Comparison of ENCODE assay signal across 8 mouse cellular contexts in genomic region chr11:76363178-76363577, GRCm38 (mm10). TPM values are rescaled to one million over a fixed set of nuclear protein-coding genes. Genes with fewer than 3 reads are reported as not detected.
DNase-seq lines count a peak whose midpoint lies in the region; ATAC-seq and TF ChIP-seq lines count a peak whose summit lies in the region.
"Had no signal": no experiment of that assay in that cellular context is flagged by ENCODE, and none has a peak within 500 bp of the region (broad histone marks: within the 10 kb centered on the region; RNA-seq: fewer than 3 reads in every experiment).

No protein-coding gene starts in this region.

- DNase-seq in kidney, postnatal 0 days (ENCODE audit: low spot score): peak; percentile 52
- DNase-seq in kidney, adult 18-20 months: no peak
- peak; percentile 80 for DNase-seq in embryo, embryonic 10 days (ENCODE audit: low spot score)
- DNase-seq in layer of hippocampus, adult 9-11 months: no peak
- no peak for DNase-seq in thymus, postnatal 4 days

- peak overlapping the region; percentile 26 for H3K27ac ChIP-seq in kidney, postnatal 0 days
- peak overlapping the region; percentile 75; the same call in 1 of the 2 replicates for H3K27ac ChIP-seq in hindbrain, embryonic 13.5 days
- peak overlapping the region; percentile 73 for H3K27ac ChIP-seq in neural tube, embryonic 13.5 days (replicated peaks)

- H3K4me1 ChIP-seq in kidney, postnatal 0 days (replicated peaks; ENCODE audit: insufficient read depth, low read length): peaks cover 13% of the 10 kb centered on the region
- peaks cover 52% of the 10 kb centered on the region for H3K4me1 ChIP-seq in hindbrain, embryonic 13.5 days (replicated peaks)
- H3K4me1 ChIP-seq in neural tube, embryonic 13.5 days (replicated peaks): peaks cover 61% of the 10 kb centered on the region

- H3K9ac ChIP-seq in kidney, postnatal 0 days (ENCODE audit: low read depth, low read length): no peak overlapping the region
- H3K9ac ChIP-seq in hindbrain, embryonic 13.5 days: peak overlapping the region; percentile 58; the same call in 1 of the 2 replicates
- H3K9ac ChIP-seq in neural tube, embryonic 13.5 days: peak overlapping the region; percentile 38

- 15% methylated on average over 6 of the region's 6 CpGs for WGBS in kidney, postnatal 0 days
- WGBS in hindbrain, embryonic 13.5 days: 11% methylated on average over 6 of the region's 6 CpGs
- 6% methylated on average over 6 of the region's 6 CpGs for WGBS in neural tube, embryonic 13.5 days

- no peak overlapping the region for H3K4me3 ChIP-seq in kidney, postnatal 0 days (replicated peaks; ENCODE audit: low read depth, low read length)
- H3K4me3 ChIP-seq in hindbrain, embryonic 13.5 days: no peak overlapping the region
- H3K4me3 ChIP-seq in neural tube, embryonic 13.5 days: no peak overlapping the region
- H3K4me3 ChIP-seq: megakaryocyte, embryonic 14.5 days had no signal

- no peaks in the 10 kb centered on the region for H3K27me3 ChIP-seq in kidney, postnatal 0 days (ENCODE audit: insufficient read depth, low read length)
- H3K27me3 ChIP-seq in hindbrain, embryonic 13.5 days: no peaks in the 10 kb centered on the region
- no peaks in the 10 kb centered on the region for H3K27me3 ChIP-seq in neural tube, embryonic 13.5 days
- H3K27me3 ChIP-seq: megakaryocyte, embryonic 14.5 days had no signal

- no peaks in the 10 kb centered on the region for H3K9me3 ChIP-seq in kidney, postnatal 0 days (replicated peaks; ENCODE audit: low read length)
- H3K9me3 ChIP-seq in hindbrain, embryonic 13.5 days: no peaks in the 10 kb centered on the region
- no peaks in the 10 kb centered on the region for H3K9me3 ChIP-seq in neural tube, embryonic 13.5 days
- H3K9me3 ChIP-seq: megakaryocyte, embryonic 14.5 days had no signal

- ATAC-seq in kidney, postnatal 0 days (replicated peaks; ENCODE audit: low FRiP score, low read depth): 0 out of 2 replicates have a peak, but pooled peaks have one; percentile 40
- peak; percentile 43; the same call in 1 of the 2 replicates for ATAC-seq in hindbrain, embryonic 13.5 days (ENCODE audit: low FRiP score)
- ATAC-seq in neural tube, embryonic 13.5 days (ENCODE audit: low read depth): peak; percentile 78

- H3K4me2 ChIP-seq in kidney, postnatal 0 days (ENCODE audit: low read length): no peak overlapping the region
- peak overlapping the region; percentile 8; the same call in 1 of the 2 replicates for H3K4me2 ChIP-seq in hindbrain, embryonic 13.5 days
- H3K4me2 ChIP-seq in neural tube, embryonic 13.5 days: peak overlapping the region; percentile 11; the same call in 1 of the 2 replicates

- no peak for TF ChIP-seq CTCF in kidney, postnatal 0 days (IDR thresholded peaks at IDR 0.05; ENCODE audit: low read depth)

- H3K36me3 ChIP-seq in kidney, postnatal 0 days (ENCODE audit: insufficient read depth, low read length): no peaks in the 10 kb centered on the region
- 0 out of 2 replicates have a peak, but pooled peaks cover 4% of the 10 kb centered on the region for H3K36me3 ChIP-seq in hindbrain, embryonic 13.5 days
- H3K36me3 ChIP-seq in neural tube, embryonic 13.5 days: no peaks in the 10 kb centered on the region

RNA-seq across cellular contexts. Expression of gene Nxn, which starts 35.8 kb away (rescaled TPM):
- 23.7 and 26.0 TPM in 2 replicates for polyA plus RNA-seq in kidney, postnatal 0 days (2015; fragmentation: Nextera tagmentation; extraction: Ambion mirVana)
- 30.4 and 35.6 TPM in 2 replicates for polyA plus RNA-seq in hindbrain, embryonic 13.5 days (2015; fragmentation: Nextera tagmentation; extraction: Ambion mirVana)
- polyA plus RNA-seq in neural tube, embryonic 13.5 days (2015; fragmentation: Nextera tagmentation; extraction: Ambion mirVana): 36.4 and 38.7 TPM in 2 replicates

RNA-seq across cellular contexts. Expression of gene Timm22, which starts 43.6 kb away (rescaled TPM):
- 122 and 128 TPM in 2 replicates for polyA plus RNA-seq in kidney, postnatal 0 days (2015; fragmentation: Nextera tagmentation; extraction: Ambion mirVana)
- polyA plus RNA-seq in hindbrain, embryonic 13.5 days (2015; fragmentation: Nextera tagmentation; extraction: Ambion mirVana): 116 and 119 TPM in 2 replicates
- polyA plus RNA-seq in neural tube, embryonic 13.5 days (2015; fragmentation: Nextera tagmentation; extraction: Ambion mirVana): 103 and 124 TPM in 2 replicates

Comparison
In these comparisons a context has a peak if more than half of its experiments do, and no peak if none do; other contexts are left out.
1. DNase-seq: peak in kidney, postnatal 0 days (single experiment) and embryo, embryonic 10 days (single experiment); none in kidney, adult 18-20 months (single experiment), layer of hippocampus, adult 9-11 months (single experiment) and thymus, postnatal 4 days (single experiment).
2. Peak in every context shown above with its lines, with median percentiles within 50 percentile points of each other: ATAC-seq and H3K27ac ChIP-seq.